Mouse (Mus musculus) olfactory bulb, adult 2 months (tissue): ENCODE data around the gene Myo5a.

ENCODE experiments used
- CTCF ChIP-seq: fragments of 200-500 bp; IDR thresholded peaks from 2 replicates; pipeline ENCODE4 v1.5.1; 2012; ENCODE audit warnings: low read depth, mild to moderate bottlenecking, low read length, moderate library complexity; ENCODE audit not compliant: insufficient read depth
- POLR2A ChIP-seq: fragments of 200-500 bp; IDR thresholded peaks from 2 replicates; pipeline ENCODE4 v1.6.1; 2012; ENCODE audit warnings: mild to moderate bottlenecking, low read depth, low read length, moderate library complexity; ENCODE audit not compliant: insufficient read depth

DNA sequence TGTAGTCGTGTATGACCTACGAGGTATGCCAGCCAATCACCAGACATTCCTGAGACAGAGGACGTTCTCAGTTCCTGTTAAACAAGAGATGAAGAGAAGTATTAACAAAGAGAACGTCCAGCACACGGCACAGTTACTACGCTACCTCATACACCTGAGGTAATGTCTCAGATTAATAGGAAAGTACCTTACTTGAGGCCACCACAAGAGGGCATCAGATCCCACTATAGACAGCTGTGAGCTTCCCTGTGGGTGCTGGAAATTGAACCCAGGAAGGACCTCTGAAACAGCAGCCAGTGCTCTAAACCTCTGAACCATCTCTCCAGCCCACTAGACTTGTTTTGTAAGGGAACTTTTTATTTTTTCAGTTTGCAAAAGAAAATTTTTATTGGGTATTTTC, 45.1 kb upstream of the Myo5a start:
- TF ChIP-seq CTCF, result no peak
- no peak for TF ChIP-seq POLR2A
